Mouse (Mus musculus) heart, embryonic 10.5 days (tissue): ENCODE results near the gene Elmo1. TPM values are rescaled to one million over a fixed set of nuclear protein-coding genes. Genes with fewer than 3 reads are reported as not detected.
A peak's percentile ranks its signal among the peaks of the same experiment; 100 is the strongest.

Experiments
- DNase-seq: peaks from one replicate; pipeline ENCODE4 v3.0.0-alpha.2; 2017; ENCODE audit warnings: low spot score
- H3K27ac ChIP-seq: fragments of 300-500 bp; sonication (generic); 2 replicates; pipeline ENCODE4 v1.5.1; 2016; ENCODE audit warnings: mild to moderate bottlenecking
- H3K27me3 ChIP-seq: fragments of 300-500 bp; sonication (generic); 2 replicates; pipeline ENCODE4 v1.6.1; 2016; ENCODE audit warnings: mild to moderate bottlenecking; ENCODE audit not compliant: poor library complexity, insufficient read depth, severe bottlenecking
- H3K36me3 ChIP-seq: fragments of 300-500 bp; sonication (generic); 2 replicates; pipeline ENCODE4 v1.6.1; 2016; ENCODE audit warnings: mild to moderate bottlenecking, moderate library complexity
- H3K4me1 ChIP-seq: fragments of 300-500 bp; sonication (generic); 2 replicates; pipeline ENCODE4 v1.6.1; 2016; ENCODE audit warnings: mild to moderate bottlenecking
- H3K4me3 ChIP-seq: fragments of 300-500 bp; sonication (generic); 2 replicates; pipeline ENCODE4 v1.5.1; 2016; ENCODE audit warnings: mild to moderate bottlenecking, moderate library complexity
- H3K9me3 ChIP-seq: fragments of 300-500 bp; sonication (generic); 2 replicates; pipeline ENCODE4 v1.6.1; 2016; ENCODE audit warnings: mild to moderate bottlenecking, moderate library complexity
- WGBS: fragments of 180-500 bp; shearing (Covaris S2); methylation state at CpG from one replicate; pipeline ENCODE4 v1.1.7; 2016; 5-methylcytosine and 5-hydroxymethylcytosine counted together
- polyA plus RNA-seq: library from polyadenylated mRNA; unstranded; fragments of >200 nt; fragmentation: Nextera tagmentation; extraction: Ambion mirVana; gene quantifications from 2 replicates; pipeline ENCODE4 v1.2.1, GENCODE M21; 2016

The Elmo1 gene
- polyA plus RNA-seq, 1 experiment from 2014 or later, result 9.4 TPM

DNA sequence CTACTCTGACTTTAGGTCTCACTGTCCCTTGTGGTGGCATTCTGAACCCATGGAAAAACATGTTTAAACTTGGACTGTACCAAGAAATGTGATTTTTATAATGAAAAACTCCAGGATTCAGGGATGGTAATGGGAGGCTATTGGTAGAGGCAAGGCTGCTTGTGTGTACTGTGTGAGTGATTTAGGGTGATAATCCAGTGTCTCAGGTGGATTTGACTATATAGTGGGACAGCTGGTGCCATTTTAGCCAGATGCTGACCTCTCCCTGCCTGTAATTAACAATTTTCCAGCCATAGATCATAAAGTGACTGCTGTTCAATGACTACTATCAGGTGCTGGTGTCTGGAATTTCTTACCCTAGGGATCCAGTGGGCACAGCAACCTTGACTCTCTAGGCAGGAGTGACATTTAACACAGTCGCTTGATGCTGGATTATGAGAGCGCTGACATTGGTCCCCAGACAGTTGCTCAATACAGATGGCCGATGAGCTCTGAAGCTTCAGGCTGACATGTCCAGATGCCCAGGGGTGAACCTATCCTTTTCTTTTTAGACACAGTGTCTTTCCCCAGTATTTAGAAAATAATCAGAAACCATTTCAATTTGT, 228.3 kb downstream of the Elmo1 start:
- no peak for DNase-seq
- no peaks in the 10 kb centered on the region for H3K9me3 ChIP-seq
- 88% methylated on average over 3 of the region's 3 CpGs for WGBS
- H3K27me3 ChIP-seq, result no peaks in the 10 kb centered on the region
- no peaks in the 10 kb centered on the region for H3K4me1 ChIP-seq
- no peak overlapping the region for H3K4me3 ChIP-seq
- H3K27ac ChIP-seq, result no peak overlapping the region
- no peaks in the 10 kb centered on the region for H3K36me3 ChIP-seq

DNA sequence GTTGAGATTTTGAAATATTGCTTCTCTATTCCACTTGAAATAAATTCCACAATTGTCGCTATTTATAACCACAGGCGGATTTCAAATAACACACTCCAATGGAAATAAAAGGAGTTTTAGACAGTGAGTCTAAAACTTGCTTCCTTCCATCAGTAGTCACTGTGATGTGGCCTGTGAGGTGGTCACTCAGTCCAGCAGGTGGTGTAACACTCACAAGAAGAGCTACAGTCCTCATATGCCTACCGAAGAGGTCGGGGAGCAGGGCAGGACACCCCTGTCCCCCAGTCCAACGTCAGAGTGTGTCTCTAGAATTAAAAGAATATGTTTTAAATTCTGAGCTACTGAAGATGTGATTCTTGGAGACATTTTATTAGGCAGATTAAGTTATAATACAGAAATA, 229.8 kb downstream of the Elmo1 start:
- no peaks in the 10 kb centered on the region for H3K4me1 ChIP-seq
- H3K4me3 ChIP-seq, result no peak overlapping the region
- H3K27ac ChIP-seq, result no peak overlapping the region
- WGBS, result 83% methylated on average over 5 of the region's 5 CpGs
- no peaks in the 10 kb centered on the region for H3K9me3 ChIP-seq
- no peak for DNase-seq
- H3K36me3 ChIP-seq, result no peaks in the 10 kb centered on the region
- no peaks in the 10 kb centered on the region for H3K27me3 ChIP-seq

DNA sequence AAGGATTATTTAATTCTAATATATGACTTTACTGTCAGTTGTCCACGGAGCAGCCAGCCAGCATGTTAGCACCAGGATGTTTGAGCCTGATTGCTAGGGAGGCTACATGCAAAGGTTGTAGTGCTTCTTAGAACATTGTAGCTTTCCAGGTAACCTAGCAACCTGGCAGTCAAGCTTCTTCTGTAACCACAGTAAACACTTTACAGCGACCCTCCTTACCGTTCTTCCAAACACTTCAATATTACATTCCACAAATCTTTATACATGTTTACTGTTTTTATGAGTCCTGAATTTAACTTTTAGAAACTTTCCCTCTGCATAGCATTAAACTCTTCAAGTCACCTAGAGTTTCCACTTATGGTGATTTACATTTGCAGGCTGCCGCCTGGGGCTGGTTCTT, 233.1 kb downstream of the Elmo1 start:
- Histone ChIP-seq H3K27me3 (no peaks in the 10 kb centered on the region), H3K27ac (no peak overlapping the region), H3K36me3 (no peaks in the 10 kb centered on the region), H3K9me3 (no peaks in the 10 kb centered on the region), H3K4me3 (no peak overlapping the region), H3K4me1 (no peaks in the 10 kb centered on the region)
- no peak for DNase-seq
- 91% methylated on average over 4 of the region's 4 CpGs for WGBS

DNA sequence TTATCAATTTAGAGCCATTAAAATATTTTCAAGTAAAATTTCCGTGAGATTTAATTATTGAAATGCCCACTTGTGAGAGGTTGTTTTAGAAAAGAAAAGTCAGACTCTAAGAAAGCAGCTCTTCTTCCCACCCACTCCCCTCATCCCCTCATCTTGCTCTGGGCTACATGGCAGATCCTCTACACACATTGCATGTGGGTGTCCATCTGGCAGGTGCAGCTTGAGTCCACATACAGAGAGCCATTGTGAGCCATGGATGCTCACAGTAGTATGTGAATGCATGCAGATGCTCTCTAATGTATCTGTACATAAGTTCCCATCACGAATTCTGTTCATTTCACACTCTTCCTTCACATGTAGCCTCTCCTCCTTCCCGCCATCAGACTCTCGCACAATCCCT, 236.7 kb downstream of the Elmo1 start:
- WGBS, result 86% methylated on average over 4 of the region's 4 CpGs
- no peak overlapping the region for H3K27ac ChIP-seq
- no peak overlapping the region for H3K4me3 ChIP-seq
- H3K9me3 ChIP-seq, result no peaks in the 10 kb centered on the region
- no peaks in the 10 kb centered on the region for H3K27me3 ChIP-seq
- H3K36me3 ChIP-seq, result no peaks in the 10 kb centered on the region
- no peaks in the 10 kb centered on the region for H3K4me1 ChIP-seq
- DNase-seq, result no peak

DNA sequence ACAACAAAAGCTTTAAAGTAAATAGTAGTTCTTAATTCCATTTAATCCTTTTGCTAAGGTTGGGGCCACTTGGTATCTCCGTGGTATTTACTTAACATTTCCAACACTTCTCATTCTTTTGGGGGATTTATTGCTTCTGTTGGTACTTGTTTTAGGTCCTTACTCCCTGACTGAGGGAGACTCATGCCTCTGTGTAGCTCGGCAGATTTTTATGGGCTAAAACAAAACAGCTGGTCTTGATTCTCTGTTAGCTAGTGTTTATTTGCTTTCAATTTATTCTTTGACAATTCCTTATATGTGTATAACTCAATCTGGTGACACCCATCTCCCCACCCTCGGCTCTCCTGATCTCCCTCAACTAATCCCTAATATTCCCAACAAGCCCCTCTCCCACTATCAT, 237.6 kb downstream of the Elmo1 start:
- WGBS, result 79% methylated on average over 3 of the region's 3 CpGs
- H3K36me3 ChIP-seq, result no peaks in the 10 kb centered on the region
- H3K9me3 ChIP-seq, result no peaks in the 10 kb centered on the region
- H3K27ac ChIP-seq, result no peak overlapping the region
- no peaks in the 10 kb centered on the region for H3K4me1 ChIP-seq
- H3K4me3 ChIP-seq, result no peak overlapping the region
- H3K27me3 ChIP-seq, result no peaks in the 10 kb centered on the region
- no peak for DNase-seq

DNA sequence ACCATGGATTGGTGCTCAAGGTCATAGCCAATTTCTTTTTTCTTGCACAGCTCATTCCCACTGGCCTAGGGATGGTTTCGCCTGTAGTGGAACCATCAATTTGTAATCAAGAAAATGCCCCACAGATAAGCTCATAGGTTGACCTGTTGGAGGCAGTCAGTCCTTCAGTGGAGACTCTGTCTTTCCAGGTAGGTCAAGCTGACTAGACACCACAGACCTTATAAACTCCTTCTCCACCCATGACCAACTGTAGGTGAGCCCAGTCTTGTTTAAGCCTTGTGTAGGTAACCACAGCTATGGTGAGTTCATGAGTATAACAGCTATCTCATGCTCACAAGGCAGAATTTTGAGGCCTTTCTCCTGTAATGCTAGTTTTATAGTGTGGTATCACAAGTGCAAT, 238.3 kb downstream of the Elmo1 start:
- Histone ChIP-seq H3K36me3 (no peaks in the 10 kb centered on the region), H3K4me3 (no peak overlapping the region), H3K27ac (no peak overlapping the region), H3K27me3 (no peaks in the 10 kb centered on the region), H3K9me3 (no peaks in the 10 kb centered on the region), H3K4me1 (no peaks in the 10 kb centered on the region)
- 84% methylated on average over 1 of the region's 1 CpGs for WGBS
- DNase-seq, result no peak

DNA sequence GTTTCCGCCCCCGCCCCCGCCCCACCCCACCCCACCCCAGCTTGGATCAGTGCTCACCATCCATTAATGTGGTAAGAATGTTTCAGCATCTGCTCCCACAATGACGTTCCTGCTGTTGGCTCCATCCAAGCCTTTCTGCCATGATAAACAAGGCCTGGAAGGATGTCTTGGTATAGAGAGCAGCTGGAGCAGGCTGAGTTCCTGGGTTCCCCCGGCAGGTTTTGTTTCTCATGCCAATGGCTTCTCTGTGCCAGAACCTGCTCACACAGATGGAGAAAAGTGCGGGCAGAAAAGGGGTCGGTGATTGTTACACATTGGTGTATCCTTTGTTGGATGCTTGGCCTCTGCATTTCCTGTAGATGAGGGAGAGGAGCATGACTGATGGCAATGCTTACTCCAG, 240.6 kb downstream of the Elmo1 start:
- peak; percentile 45 for DNase-seq
- H3K4me1 ChIP-seq, result no peaks in the 10 kb centered on the region
- no peaks in the 10 kb centered on the region for H3K9me3 ChIP-seq
- no peaks in the 10 kb centered on the region for H3K27me3 ChIP-seq
- WGBS, result 89% methylated on average over 7 of the region's 7 CpGs
- H3K4me3 ChIP-seq, result no peak overlapping the region
- H3K36me3 ChIP-seq, result no peaks in the 10 kb centered on the region
- no peak overlapping the region for H3K27ac ChIP-seq

DNA sequence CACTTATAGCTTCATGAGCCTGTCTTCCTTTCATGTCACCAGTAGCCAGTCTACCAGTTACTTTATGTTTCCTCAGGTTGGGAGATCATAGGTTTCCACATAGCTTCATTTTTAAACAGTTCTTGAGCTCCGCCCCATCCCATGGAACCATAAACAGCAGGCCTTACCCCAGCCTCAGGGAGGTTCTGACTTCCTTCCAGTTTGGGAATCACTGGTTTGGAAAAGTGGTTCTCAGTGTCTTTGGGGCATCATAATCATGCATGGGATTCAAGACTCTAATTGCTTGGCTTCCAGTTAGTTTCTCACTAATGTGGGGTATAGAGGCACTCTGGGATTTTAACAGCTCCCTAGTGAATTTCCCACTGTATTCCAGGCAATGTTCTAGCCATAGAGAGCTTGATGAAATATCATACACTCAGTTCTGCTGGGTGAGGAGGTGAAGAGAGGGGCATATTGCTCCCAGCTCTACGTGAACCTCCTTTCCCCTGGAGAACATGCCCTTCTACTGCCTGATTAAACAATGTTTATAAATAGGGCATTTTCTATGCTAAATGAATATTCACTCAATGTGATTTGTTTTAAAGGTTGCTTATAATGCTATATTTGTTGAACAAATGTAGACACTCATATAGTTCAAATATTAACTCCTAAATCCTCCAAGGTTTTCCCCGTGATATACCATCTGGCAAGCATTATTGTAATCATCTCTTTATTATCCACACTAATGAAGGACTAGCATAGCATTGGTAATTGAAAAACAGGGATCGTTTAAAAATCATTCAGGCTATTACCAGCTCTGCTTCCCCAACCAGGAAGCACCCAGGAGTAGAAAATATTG, 244.9 kb downstream of the Elmo1 start:
- 85% methylated on average over 4 of the region's 4 CpGs for WGBS
- Histone ChIP-seq H3K27me3 (no peaks in the 10 kb centered on the region), H3K4me1 (no peaks in the 10 kb centered on the region), H3K4me3 (no peak overlapping the region), H3K36me3 (no peaks in the 10 kb centered on the region), H3K27ac (no peak overlapping the region), H3K9me3 (no peaks in the 10 kb centered on the region)
- DNase-seq, result no peak

DNA sequence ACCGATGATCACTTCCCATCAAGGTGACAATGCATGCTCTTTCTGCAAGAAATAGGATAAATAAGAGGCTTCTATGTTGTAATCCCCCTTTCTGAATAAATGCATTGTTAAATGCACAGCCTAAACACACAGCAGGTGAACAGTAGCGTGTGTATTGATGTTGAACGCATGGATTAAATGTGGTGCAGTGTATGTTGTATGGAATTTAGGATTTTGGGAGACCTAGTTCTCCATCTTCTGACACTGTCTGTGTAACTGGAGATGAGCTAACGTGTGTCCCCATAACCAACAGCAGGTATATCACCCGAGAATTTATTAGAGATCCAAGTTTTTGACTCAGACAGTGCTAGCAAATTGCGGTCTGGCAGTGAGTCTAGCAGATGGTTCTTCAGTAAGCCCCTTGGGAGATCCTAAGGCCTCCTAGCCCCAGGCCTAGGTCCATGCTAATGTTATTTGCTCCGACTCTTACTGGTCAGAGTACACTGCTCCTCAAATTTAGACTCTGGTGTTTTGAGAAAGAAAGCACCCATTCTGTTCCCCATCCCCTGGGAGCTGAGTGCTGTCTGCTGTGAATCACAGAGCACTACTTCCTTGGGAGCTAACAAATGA, 245.6 kb downstream of the Elmo1 start:
- no peak for DNase-seq
- Histone ChIP-seq H3K4me1 (no peaks in the 10 kb centered on the region), H3K9me3 (no peaks in the 10 kb centered on the region), H3K4me3 (no peak overlapping the region), H3K27ac (no peak overlapping the region), H3K27me3 (no peaks in the 10 kb centered on the region), H3K36me3 (no peaks in the 10 kb centered on the region)
- 87% methylated on average over 7 of the region's 7 CpGs for WGBS

DNA sequence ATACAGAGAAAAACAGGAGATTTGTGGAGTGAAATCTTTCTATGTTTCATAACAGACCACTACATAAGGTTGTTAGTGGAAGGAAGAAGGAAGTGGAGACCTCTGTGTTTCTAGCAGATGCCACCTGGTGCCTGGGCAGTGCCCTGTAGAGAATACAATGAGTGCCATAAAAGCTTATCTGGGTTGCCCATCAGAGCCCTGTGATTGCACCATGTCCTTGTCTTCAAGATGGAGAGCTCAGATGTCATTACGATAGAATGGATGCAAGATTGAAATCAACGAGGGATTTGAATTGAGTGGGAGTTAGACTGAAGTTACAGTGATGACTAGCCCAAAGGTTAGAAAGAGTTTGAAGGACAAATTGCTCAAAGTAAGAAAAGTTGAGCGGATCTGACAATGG, 252.5 kb downstream of the Elmo1 start:
- no peaks in the 10 kb centered on the region for H3K4me1 ChIP-seq
- no peaks in the 10 kb centered on the region for H3K36me3 ChIP-seq
- no peaks in the 10 kb centered on the region for H3K9me3 ChIP-seq
- DNase-seq, result no peak
- no peaks in the 10 kb centered on the region for H3K27me3 ChIP-seq
- no peak overlapping the region for H3K27ac ChIP-seq
- no peak overlapping the region for H3K4me3 ChIP-seq
- 86% methylated on average over 3 of the region's 3 CpGs for WGBS

DNA sequence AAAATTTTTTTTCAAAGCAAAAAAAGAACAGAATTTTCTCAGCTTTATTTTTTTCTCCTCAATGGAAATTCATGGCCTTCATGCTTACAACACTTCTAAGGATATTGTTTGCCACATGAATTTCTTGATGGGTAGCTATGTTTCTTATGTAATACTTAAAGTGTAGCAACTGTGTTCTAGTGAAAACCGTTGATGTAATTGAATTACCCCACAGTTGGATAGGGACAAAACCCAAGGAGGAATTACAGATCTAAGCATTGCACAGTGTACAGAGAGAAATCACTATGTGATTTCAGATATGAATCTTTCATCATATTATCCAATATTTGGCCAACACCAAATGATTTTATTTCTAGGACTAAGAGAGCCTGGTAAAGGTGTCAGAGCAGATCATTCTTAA, 259.4 kb downstream of the Elmo1 start:
- H3K4me3 ChIP-seq, result no peak overlapping the region
- H3K4me1 ChIP-seq, result no peaks in the 10 kb centered on the region
- DNase-seq, result no peak
- no peaks in the 10 kb centered on the region for H3K36me3 ChIP-seq
- H3K27ac ChIP-seq, result no peak overlapping the region
- no peaks in the 10 kb centered on the region for H3K9me3 ChIP-seq
- 82% methylated on average over 1 of the region's 1 CpGs for WGBS
- no peaks in the 10 kb centered on the region for H3K27me3 ChIP-seq

DNA sequence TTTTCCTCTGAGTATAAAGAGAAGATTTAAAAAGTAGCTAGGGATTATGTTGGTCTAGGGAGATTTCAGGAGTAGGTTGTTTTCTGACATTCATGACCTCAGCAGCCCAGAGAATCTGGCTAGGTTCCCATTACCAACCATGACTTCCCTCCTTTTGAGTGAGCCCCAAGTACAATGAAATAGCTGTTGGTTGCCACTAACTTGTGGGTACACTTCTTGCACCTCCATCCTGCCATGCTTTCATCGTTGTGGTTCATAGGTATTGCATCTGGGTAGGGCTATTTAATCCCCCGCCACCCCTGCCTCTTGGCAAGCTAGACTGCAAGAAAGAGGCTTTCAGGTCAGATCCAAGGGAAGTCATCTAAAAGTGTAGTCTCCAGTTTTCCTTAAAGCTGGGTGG, 262.2 kb downstream of the Elmo1 start:
- H3K9me3 ChIP-seq, result no peaks in the 10 kb centered on the region
- H3K27ac ChIP-seq, result no peak overlapping the region
- no peak overlapping the region for H3K4me3 ChIP-seq
- WGBS, result 87% methylated on average over 2 of the region's 2 CpGs
- DNase-seq, result no peak
- H3K27me3 ChIP-seq, result no peaks in the 10 kb centered on the region
- H3K36me3 ChIP-seq, result no peaks in the 10 kb centered on the region
- H3K4me1 ChIP-seq, result no peaks in the 10 kb centered on the region

DNA sequence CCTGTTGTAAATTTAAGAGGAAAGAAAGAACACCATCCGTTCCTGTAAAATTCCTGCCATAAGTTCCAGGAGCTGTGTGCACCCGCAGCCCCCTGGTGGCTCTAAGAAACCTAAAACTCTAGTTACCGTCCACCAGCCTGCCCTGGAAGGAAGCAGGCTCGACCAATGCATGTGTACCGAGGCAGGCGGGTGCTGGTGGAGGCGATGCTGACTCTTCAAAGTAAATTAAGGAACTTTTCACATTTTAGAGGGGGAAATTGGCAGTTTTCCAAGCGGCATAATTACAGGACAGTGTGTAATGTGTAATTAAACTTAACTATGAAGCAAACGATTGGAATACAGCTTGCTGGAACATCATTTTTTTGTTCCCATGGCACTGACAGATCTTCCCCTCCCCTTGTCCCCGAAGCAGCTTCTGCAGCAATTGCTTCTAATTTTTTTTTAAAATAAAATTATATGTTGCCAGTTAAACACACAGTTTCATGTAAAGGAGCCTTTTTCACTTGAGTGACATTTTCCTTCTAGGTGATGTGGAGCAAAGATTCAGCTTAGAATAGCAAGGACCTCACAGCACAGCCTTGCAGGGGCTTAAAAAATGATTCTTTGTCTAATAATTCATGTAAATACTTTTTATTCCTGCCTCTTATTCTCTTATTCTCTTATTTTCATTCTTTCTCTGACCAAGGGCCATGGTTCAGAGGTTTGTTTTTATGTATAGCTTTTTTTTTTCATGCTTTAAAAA, 263.6 kb downstream of the Elmo1 start:
- Histone ChIP-seq H3K4me3 (no peak overlapping the region), H3K27me3 (no peaks in the 10 kb centered on the region), H3K9me3 (no peaks in the 10 kb centered on the region), H3K36me3 (no peaks in the 10 kb centered on the region), H3K4me1 (no peaks in the 10 kb centered on the region), H3K27ac (no peak overlapping the region)
- DNase-seq, result no peak
- 56% methylated on average over 10 of the region's 10 CpGs for WGBS
